Mouse (Mus musculus) retina, postnatal 1 day (tissue): Measurements from ENCODE around the gene Skor1.
A peak's percentile ranks its signal among the peaks of the same experiment; 100 is the strongest.

ENCODE experiments used
- DNase-seq: peaks from one replicate; pipeline ENCODE4 v3.0.0-alpha.2; 2012

Gene Skor1

GRCm38 (mm10) chr9:63132673-63133601 is 15.8 kb downstream of the Skor1 start:
- peak; percentile 96 for DNase-seq

- DNase-seq = peak; percentile 63
These were observed 16.7 kb downstream of the Skor1 start for GRCm38 (mm10) chr9:63131957-63132602.

GRCm38 (mm10) chr9:63129641-63130041 is 19.1 kb downstream of the Skor1 start:
- DNase-seq = no peak

- no peak for DNase-seq
These were observed 24.2 kb downstream of the Skor1 start for GRCm38 (mm10) chr9:63124512-63124911.

GRCm38 (mm10) chr9:63123451-63124438 is 25.0 kb downstream of the Skor1 start:
- peak; percentile 93 for DNase-seq

- no peak for DNase-seq
These were observed 26.5 kb downstream of the Skor1 start for GRCm38 (mm10) chr9:63122161-63122833.

- DNase-seq = no peak
These were observed 30.4 kb downstream of the Skor1 start for GRCm38 (mm10) chr9:63118385-63118784.

GRCm38 (mm10) chr9:63112514-63112913 is 36.2 kb downstream of the Skor1 start:
- no peak for DNase-seq

- DNase-seq = no peak
These were observed 39.0 kb downstream of the Skor1 start for GRCm38 (mm10) chr9:63109782-63110087.

- peak; percentile 97 for DNase-seq
These were observed 39.6 kb downstream of the Skor1 start for GRCm38 (mm10) chr9:63109020-63109781.

GRCm38 (mm10) chr9:63108580-63108979 is 40.2 kb downstream of the Skor1 start:
- DNase-seq = no peak

GRCm38 (mm10) chr9:63100660-63101059 is 48.1 kb downstream of the Skor1 start:
- DNase-seq = no peak

- no peak for DNase-seq
These were observed 48.9 kb downstream of the Skor1 start for GRCm38 (mm10) chr9:63099876-63100275.

- DNase-seq = no peak
These were observed 49.4 kb downstream of the Skor1 start for GRCm38 (mm10) chr9:63099344-63099743.

GRCm38 (mm10) chr9:63098887-63099286 is 49.9 kb downstream of the Skor1 start:
- no peak for DNase-seq

GRCm38 (mm10) chr9:63097204-63097603 is 51.6 kb downstream of the Skor1 start:
- DNase-seq = no peak

- no peak for DNase-seq
These were observed 54.7 kb downstream of the Skor1 start for GRCm38 (mm10) chr9:63094030-63094429.

- DNase-seq = no peak
These were observed 56.2 kb downstream of the Skor1 start for GRCm38 (mm10) chr9:63092567-63092966.

GRCm38 (mm10) chr9:63091971-63092528 is 56.7 kb downstream of the Skor1 start:
- DNase-seq = peak; percentile 88

- peak; percentile 26 for DNase-seq
These were observed 57.5 kb downstream of the Skor1 start for GRCm38 (mm10) chr9:63091101-63091921.
